Mouse (Mus musculus): ENCODE results near the gene Mboat7.
"Not testable (repeated sequence)": the region's sequence is repeated elsewhere in the genome, so short reads cannot be mapped to it uniquely, and the experiment has no call there.

- not testable (repeated sequence) for TF ChIP-seq CTCF (IDR thresholded peaks at IDR 0.05); POLR2A (IDR thresholded peaks at IDR 0.05; ENCODE audit: insufficient read depth, low read depth, low read length); EP300 (IDR thresholded peaks at IDR 0.05; ENCODE audit: insufficient read depth, low read depth, low read length)
Measured at GRCm38 (mm10) chr7:3732675-3733074, 39.4 kb upstream of the Mboat7 start.

All from heart, adult 2 months (tissue).